Mouse (Mus musculus) liver, embryonic 14.5 days (tissue): ENCODE data around the gene Krtap3-3. TPM values are rescaled to one million over a fixed set of nuclear protein-coding genes. Genes with fewer than 3 reads are reported as not detected.
"Not testable (repeated sequence)": the region's sequence is repeated elsewhere in the genome, so short reads cannot be mapped to it uniquely, and the experiment has no call there.

Source experiments
- ATAC-seq: fragments of 200-750 bp; cut with Nextera tagmentation; 2 replicates; pipeline ENCODE4 v1.8.0; 2017; ENCODE audit warnings: moderate number of reproducible peaks, mild to moderate bottlenecking, moderate library complexity; ENCODE audit not compliant: insufficient read depth
- DNase-seq, 3 experiments: peaks; one replicate each; pipeline ENCODE4 v3.0.0-alpha.2; 2012 to 2013; ENCODE audit warnings: low read depth in 3 of 3, low spot score in 3 of 3
- H3K27ac ChIP-seq: fragments of 300-500 bp; sonication (generic); 2 replicates; pipeline ENCODE4 v1.5.1; 2014; ENCODE audit warnings: moderate library complexity, mild to moderate bottlenecking, control low read depth, inconsistent platforms
- H3K27me3 ChIP-seq: fragments of 300-500 bp; sonication (generic); 2 replicates; pipeline ENCODE4 v1.6.1; 2014; ENCODE audit warnings: mild to moderate bottlenecking, low read length, moderate library complexity; ENCODE audit not compliant: control insufficient read depth, insufficient read depth
- H3K36me3 ChIP-seq: fragments of 300-500 bp; sonication (generic); replicated peaks from 2 replicates; pipeline ENCODE4 v1.6.1; 2014; ENCODE audit warnings: low read depth; ENCODE audit not compliant: control insufficient read depth, insufficient read depth
- H3K4me1 ChIP-seq, 2 experiments: fragments of 200-500 bp in 1 of 2; fragments of 300-500 bp in 1 of 2; sonication (generic) in 1 of 2; replicated peaks; 2 replicates each; pipeline ENCODE4 v1.6.1; 2012 to 2014; ENCODE audit warnings: antibody characterized with exemption in 1 of 2, inconsistent platforms in 1 of 2, low read length in 1 of 2; ENCODE audit not compliant: control insufficient read depth in 2 of 2, insufficient read depth in 2 of 2
- H3K4me2 ChIP-seq: fragments of 300-500 bp; sonication (generic); 2 replicates; pipeline ENCODE4 v1.6.1; 2014; ENCODE audit warnings: low read depth, mild to moderate bottlenecking, control low read depth, moderate library complexity
- H3K4me3 ChIP-seq, 2 experiments: fragments of 200-500 bp in 1 of 2; fragments of 300-500 bp in 1 of 2; sonication (generic) in 1 of 2; 2 replicates each; pipeline ENCODE4 v1.5.1; 2012 to 2014; ENCODE audit warnings: low read depth in 2 of 2, low read length in 2 of 2, mild to moderate bottlenecking in 2 of 2, control low read depth in 1 of 2, inconsistent platforms in 1 of 2, moderate library complexity in 1 of 2; ENCODE audit not compliant: insufficient read depth in 1 of 2
- H3K9ac ChIP-seq: fragments of 300-500 bp; sonication (generic); replicated peaks from 2 replicates; pipeline ENCODE4 v1.6.1; 2014; ENCODE audit warnings: mild to moderate bottlenecking, control low read depth, moderate library complexity
- H3K9me3 ChIP-seq: fragments of 300-500 bp; sonication (generic); 2 replicates; pipeline ENCODE4 v1.6.1; 2016; ENCODE audit warnings: low read length, mixed read lengths; ENCODE audit not compliant: control insufficient read depth
- CTCF ChIP-seq: IDR thresholded peaks from 2 replicates; pipeline ENCODE4 v1.5.1; 2016; ENCODE audit warnings: antibody characterized with exemption, low read depth, control low read depth
- EP300 ChIP-seq: IDR thresholded peaks from 2 replicates; pipeline ENCODE4 v1.6.1; 2016; ENCODE audit warnings: antibody characterized with exemption, low read depth
- WGBS: fragments of 180-500 bp; shearing (Covaris S2); extraction: QIAGEN DNeasy Blood & Tissue Kit; methylation state at CpG from one replicate; pipeline ENCODE4 v1.1.7; 2014; ENCODE audit not compliant: insufficient replicate concordance; 5-methylcytosine and 5-hydroxymethylcytosine counted together
- polyA plus RNA-seq, 2 experiments: library from polyadenylated mRNA; depleted of rRNA in 1 of 2; stranded (reverse) in 1 of 2; unstranded in 1 of 2; fragments of >200 nt; fragmentation: Nextera tagmentation in 1 of 2; extraction: Ambion mirVana in 1 of 2; gene quantifications; 2 replicates each; pipeline versions ENCODE4 v1.2.1 to v1.2.3; 2012 to 2014

Krtap3-3 gene
- polyA plus RNA-seq (2012; rRNA removed) (not detected in 2 replicates), polyA plus RNA-seq (2014; fragmentation: Nextera tagmentation; extraction: Ambion mirVana) (not detected in 2 replicates)

GRCm38 (mm10) chr11:99550765-99551164 is at the start of gene Krtap3-3:
Gene Krtap3-3, minus strand, starts transcription at chr11:99550865.
- Histone ChIP-seq H3K4me3 (no peak within 1 kb of the TSS), H3K9ac (no peak within 1 kb of the TSS), H3K36me3 (no peaks in the 10 kb centered on the region), H3K27me3 (no peaks in the 10 kb centered on the region), H3K27ac (no peak within 1 kb of the TSS), H3K4me1 (no peaks in the 10 kb centered on the region), H3K4me2 (no peak within 1 kb of the TSS), H3K9me3 (no peaks in the 10 kb centered on the region)
- TF ChIP-seq CTCF (no peak), EP300 (no peak)
- WGBS: 60% methylated on average over 4 of the region's 4 CpGs
- ATAC-seq (no peak), DNase-seq (no peak)

- not testable (repeated sequence) for H3K9ac ChIP-seq, H3K9me3 ChIP-seq, H3K27me3 ChIP-seq, DNase-seq, H3K4me3 ChIP-seq, H3K36me3 ChIP-seq, H3K27ac ChIP-seq, H3K4me1 ChIP-seq, H3K4me2 ChIP-seq, ATAC-seq
- 64% methylated on average over 6 of the region's 6 CpGs for WGBS
Observed at GRCm38 (mm10) chr11:99597742-99598141, 47.1 kb upstream of the Krtap3-3 start, which contains the start of gene Krtap9-3. Gene Krtap9-3, minus strand, starts transcription at chr11:99598105.

- no peak for ATAC-seq
- 77% methylated on average over 6 of the region's 6 CpGs for WGBS
- Histone ChIP-seq H3K27ac (no peak within 1 kb of the TSS), H3K4me1 (no peaks in the 10 kb centered on the region), H3K9ac (no peak within 1 kb of the TSS), H3K36me3 (no peaks in the 10 kb centered on the region), H3K4me3 (no peak within 1 kb of the TSS), H3K4me2 (no peak within 1 kb of the TSS), H3K27me3 (no peaks in the 10 kb centered on the region), H3K9me3 (no peaks in the 10 kb centered on the region)
- no peak for DNase-seq
- TF ChIP-seq CTCF (no peak), EP300 (no peak)
Observed at GRCm38 (mm10) chr11:99590981-99591380, 40.3 kb upstream of the Krtap3-3 start, which contains the start of gene Krtap1-3. Gene Krtap1-3, minus strand, starts transcription at chr11:99591339.

GRCm38 (mm10) chr11:99585096-99585495 is 34.4 kb upstream of the Krtap3-3 start:
- ATAC-seq (no peak), DNase-seq (no peak)
- WGBS: 77% methylated on average over 7 of the region's 7 CpGs
- H3K9me3 ChIP-seq: no peaks in the 10 kb centered on the region
- no peak overlapping the region for H3K4me3 ChIP-seq
- H3K27ac ChIP-seq: no peak overlapping the region
- H3K4me1 ChIP-seq: no peaks in the 10 kb centered on the region
- no peak for TF ChIP-seq CTCF
- no peak for TF ChIP-seq EP300
- no peaks in the 10 kb centered on the region for H3K36me3 ChIP-seq
- H3K27me3 ChIP-seq: no peaks in the 10 kb centered on the region
- H3K4me2 ChIP-seq: no peak overlapping the region
- H3K9ac ChIP-seq: no peak overlapping the region

- no peaks in the 10 kb centered on the region for H3K27me3 ChIP-seq
- no peak for ATAC-seq
- 64% methylated on average over 5 of the region's 5 CpGs for WGBS
- no peak within 1 kb of the TSS for H3K27ac ChIP-seq
- no peak within 1 kb of the TSS for H3K9ac ChIP-seq
- H3K36me3 ChIP-seq: no peaks in the 10 kb centered on the region
- TF ChIP-seq CTCF: no peak
- no peak for TF ChIP-seq EP300
- H3K4me3 ChIP-seq: no peak within 1 kb of the TSS
- H3K4me2 ChIP-seq: no peak within 1 kb of the TSS
- no peaks in the 10 kb centered on the region for H3K4me1 ChIP-seq
- no peak for DNase-seq
- H3K9me3 ChIP-seq: no peaks in the 10 kb centered on the region
Observed at GRCm38 (mm10) chr11:99583245-99583704, 32.6 kb upstream of the Krtap3-3 start, which contains the start of gene Krtap1-4. Gene Krtap1-4, minus strand, starts transcription at chr11:99583654.
